Mouse (Mus musculus) adrenal gland, postnatal 14 days (tissue): ENCODE data around the gene Slc16a13. TPM values are rescaled to one million over a fixed set of nuclear protein-coding genes. Genes with fewer than 3 reads are reported as not detected.
A peak's percentile ranks its signal among the peaks of the same experiment; 100 is the strongest.

Source experiments
- DNase-seq: peaks from one replicate; pipeline ENCODE4 v3.0.0; 2021; ENCODE audit warnings: mixed read lengths
- long read RNA-seq, 2 experiments: library from polyadenylated mRNA; stranded (forward); transcript quantifications; one replicate each; pipeline ENCODE4 v2.0.0; 2021
- total RNA-seq: library from RNA; stranded (reverse); gene quantifications from 2 replicates; pipeline ENCODE4 v1.2.3, GENCODE M21; 2021

Gene Slc16a13
- 5.3 and 5.6 TPM in 2 replicates for total RNA-seq
- long read RNA-seq, experiment 1, partial matches to known transcripts = 0 of 2 reads
- long read RNA-seq, experiment 1, other reads (novel, unspliced or antisense) = 0 of 2 reads
- long read RNA-seq, experiment 2, partial matches to known transcripts = 0 of 4 reads
- long read RNA-seq, experiment 2, other reads (novel, unspliced or antisense) = 0 of 4 reads

DNA sequence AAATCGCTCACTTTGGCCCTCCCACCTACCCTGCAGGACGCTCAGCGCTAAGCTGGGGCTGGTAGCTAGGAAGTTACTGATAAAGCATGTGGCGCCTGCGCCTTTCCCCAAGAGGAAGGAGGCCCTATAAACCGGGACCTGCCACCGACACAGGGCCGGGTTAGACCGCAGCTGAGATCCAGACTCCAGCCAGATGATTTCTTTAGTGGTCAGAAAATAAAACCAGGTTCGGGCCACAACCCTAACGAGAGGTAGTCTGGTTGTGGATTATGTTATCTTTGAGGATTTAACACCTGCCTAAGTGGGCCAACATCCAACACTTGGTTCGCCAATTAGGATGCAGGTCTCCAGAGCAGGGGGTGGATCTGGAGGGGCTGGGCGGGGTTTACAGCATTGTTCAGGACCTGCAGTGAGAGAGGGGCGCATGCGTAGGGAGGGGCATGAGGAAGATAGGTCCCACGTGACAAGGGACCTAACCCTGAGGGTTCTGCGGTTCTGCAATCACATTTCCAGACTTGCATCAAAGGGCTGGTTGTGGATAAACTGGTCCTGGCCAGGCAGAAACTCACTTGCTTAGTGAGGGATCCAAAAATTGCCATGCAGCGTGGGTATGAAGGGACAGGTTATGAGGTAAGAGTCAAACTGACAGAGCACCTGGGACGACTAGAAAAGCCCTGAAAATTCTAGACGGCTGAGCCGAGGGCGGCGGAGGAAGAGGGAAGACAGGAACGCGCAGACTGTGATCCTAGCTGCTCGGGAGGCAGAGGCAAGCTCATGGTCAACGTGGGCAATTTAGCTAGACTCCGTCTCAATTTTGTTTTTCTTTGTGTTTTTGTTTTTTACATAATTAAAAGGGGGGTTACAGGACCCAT is at the start of gene Slc16a13:
Gene Slc16a13, minus strand, starts transcription at position 334 of the 872 bp plus-strand sequence.
- peak; percentile 97 for DNase-seq

GRCm38 (mm10) chr11:70266405-70266804 is 45.5 kb upstream of the Slc16a13 start:
- no peak for DNase-seq

DNA sequence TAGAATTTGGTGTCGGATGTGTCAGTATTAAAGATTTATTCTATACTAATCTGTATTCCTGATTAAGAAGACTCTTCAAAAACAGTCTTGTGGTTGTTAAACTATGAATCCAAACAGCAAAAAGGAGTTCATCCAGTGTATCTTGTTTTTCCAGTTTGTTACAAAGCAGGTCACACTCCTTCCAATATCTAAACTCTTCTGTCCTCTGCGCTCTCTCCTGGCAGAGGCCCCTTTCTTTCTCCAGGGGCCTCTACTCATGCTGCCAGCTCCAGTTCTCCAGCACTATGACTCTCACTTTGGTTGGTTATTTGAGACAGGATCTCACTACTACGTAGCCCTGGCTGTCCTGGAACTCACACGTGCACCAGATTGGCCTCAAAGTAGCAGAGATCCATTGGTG is 45.0 kb upstream of the Slc16a13 start:
- DNase-seq = no peak

DNA sequence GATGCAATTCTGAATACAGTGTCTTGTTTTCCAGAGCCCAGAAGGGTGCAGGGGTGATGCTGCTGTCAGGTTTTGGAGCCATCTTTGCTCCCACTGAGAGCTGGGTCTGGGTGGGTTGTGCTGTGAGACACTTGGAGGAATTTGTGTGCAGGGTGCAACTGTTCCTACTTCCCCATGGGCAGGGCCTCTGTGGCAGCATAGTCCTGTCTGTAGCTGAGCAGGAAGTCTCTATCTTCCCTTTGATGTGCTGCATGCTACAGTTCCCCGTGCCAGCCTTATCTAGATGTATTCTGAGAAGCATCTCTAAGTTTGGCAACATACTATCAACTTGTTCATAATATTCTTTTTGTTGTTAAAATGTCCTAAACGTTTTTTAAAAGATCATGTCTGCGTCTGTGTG is 44.4 kb upstream of the Slc16a13 start:
- no peak for DNase-seq

- no peak for DNase-seq
Measured at GRCm38 (mm10) chr11:70259035-70259434, 38.2 kb upstream of the Slc16a13 start.

DNA sequence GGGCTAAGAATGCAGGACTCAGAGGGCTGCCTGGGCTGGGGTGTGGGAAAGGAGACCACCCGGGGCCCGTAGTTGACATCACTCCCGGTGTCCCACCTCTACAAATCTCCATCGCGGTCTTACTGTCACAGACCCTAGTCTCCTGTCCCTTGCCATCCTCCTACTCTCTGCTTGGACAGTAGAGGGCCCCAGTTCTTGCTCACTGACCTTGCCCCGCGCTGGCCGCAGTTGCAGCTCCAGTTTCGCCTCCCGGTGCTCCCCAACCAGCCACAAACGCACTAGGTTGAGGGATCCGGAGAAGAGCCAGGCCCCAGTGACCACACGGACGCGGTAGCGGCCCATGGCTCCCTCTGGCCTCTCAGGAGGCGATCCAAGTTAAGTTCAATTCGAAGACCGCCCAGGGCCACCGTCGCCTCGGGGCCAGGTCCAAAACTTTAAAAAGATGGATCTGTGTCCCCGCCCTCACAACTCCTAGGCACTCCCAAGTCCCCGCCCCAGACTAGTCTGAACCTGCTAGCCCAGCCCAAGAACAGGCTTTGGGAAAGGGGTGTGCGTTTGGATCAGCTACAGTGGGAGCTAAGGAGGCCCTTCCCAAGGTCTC is 34.2 kb upstream of the Slc16a13 start, which contains the start of gene Alox12:
Gene Alox12, minus strand, starts transcription at position 423 of the 601 bp plus-strand sequence.
- DNase-seq = peak; percentile 75

DNA sequence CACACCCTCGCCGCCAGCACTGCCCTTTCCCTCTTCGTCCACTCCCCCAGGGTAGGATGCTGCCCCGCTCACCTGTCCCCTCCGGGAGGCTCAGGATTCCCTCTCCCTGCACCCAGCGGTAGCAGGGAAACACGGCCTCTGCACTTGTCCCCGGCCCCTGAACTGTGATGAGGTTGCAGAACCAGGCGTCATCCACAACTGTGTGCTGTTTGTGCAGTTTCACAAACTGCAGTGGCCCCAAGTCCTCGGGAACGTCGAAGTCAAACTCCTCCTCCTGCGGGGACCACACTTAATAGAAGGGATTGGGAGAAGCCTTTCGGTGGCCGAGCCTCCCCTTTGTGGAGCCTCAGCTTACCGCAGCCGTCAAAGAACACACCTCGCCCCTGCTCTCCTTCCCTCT is 33.5 kb upstream of the Slc16a13 start:
- DNase-seq = no peak

DNA sequence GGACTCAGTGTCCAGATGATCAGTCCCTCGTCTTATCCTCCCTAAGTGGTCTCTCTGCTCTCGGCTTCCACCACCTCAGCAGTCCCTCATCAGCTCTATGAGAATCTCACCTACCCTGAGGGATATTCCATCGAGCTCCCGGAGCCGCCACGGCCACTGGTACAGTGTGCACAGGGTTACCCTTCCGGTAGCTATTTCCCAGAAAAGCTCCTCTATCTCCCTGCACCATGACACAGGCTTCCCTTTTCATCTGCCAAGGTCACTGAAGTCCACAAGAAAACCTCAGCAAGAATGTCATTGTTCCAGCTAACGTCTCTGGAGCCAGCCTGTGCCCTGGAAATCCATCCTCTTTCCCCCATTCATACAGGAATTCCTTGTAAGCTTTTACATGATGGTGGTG is 31.0 kb upstream of the Slc16a13 start:
- no peak for DNase-seq

DNA sequence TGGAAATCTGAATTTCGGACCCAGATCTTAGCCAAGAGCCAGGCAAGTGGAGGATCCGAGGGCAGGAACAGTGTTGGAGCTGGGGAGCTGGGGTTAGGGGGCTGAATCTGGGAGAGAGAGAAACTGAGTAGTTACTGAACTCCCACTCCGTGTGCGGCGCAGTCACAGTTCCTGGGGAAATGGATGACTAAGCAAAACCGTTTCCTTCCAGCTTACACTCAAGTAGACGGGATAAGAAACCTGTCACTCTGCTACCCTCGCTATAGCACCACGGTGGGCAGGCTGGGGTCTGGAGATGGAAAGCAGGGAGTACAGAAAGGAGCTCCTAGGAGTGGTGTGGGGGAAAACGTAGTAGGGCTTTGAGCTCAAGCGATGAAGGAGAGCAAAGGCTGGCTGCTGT is 29.3 kb upstream of the Slc16a13 start:
- DNase-seq = no peak

DNA sequence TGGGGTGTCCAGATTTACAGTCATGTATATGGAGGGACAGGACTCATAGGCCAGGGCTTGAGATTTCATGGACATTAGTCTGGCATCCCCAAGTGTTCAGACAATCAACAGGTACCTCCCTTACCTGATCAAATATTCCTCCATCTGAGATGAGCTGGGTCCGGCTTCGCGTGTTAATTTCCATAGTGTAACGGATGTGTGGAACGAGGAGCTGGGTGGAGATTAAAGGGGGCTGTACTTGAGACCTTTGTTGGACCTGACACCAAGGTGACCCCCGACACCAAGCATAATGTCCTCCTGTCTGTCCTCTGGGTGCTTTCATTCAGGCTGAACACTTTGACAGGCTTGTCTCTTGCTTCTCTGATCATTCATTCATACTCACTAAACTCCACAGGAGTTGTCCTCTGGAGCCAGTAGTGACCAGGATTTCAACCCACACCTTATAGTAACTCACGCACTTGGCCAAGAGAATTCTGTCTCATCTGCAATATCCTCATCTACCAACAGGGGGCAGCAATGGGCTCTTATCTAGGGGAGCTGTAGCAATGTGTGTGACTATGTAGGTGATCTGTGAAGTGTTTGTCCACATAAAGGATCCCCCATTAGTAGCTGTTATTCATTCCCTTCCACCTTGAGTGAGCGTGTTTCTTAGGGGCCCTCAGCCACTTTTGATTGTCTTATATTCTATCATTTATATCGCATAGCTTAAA is 26.4 kb upstream of the Slc16a13 start:
- DNase-seq = peak; percentile 87

DNA sequence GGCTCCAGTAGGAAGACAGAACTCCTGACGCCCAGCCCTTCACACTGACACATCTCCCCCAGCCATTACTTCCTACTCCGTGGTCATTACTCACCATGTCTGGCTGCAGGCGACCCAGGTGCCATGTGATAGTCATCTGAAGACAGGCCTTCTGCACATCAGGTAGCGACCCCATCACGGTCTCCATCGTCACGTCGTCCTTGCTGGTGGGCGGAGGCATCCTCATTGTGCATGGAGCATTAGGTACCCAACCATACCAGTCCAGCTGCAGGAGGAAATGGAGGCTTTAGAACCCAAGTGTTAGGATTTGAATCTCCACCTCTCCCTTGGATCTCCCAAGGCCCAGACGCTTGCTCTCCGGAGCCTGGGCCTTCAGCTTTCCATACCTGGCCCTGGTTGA is 21.7 kb upstream of the Slc16a13 start:
- no peak for DNase-seq

- DNase-seq = peak; percentile 83
Measured at GRCm38 (mm10) chr11:70239541-70240279, 18.8 kb upstream of the Slc16a13 start, which contains the start of the genes Gm21988 and Rnasek. TSS of gene Gm21988 (minus strand) at chr11:70239830. TSS of gene Rnasek (minus strand) at chr11:70239842.

DNA sequence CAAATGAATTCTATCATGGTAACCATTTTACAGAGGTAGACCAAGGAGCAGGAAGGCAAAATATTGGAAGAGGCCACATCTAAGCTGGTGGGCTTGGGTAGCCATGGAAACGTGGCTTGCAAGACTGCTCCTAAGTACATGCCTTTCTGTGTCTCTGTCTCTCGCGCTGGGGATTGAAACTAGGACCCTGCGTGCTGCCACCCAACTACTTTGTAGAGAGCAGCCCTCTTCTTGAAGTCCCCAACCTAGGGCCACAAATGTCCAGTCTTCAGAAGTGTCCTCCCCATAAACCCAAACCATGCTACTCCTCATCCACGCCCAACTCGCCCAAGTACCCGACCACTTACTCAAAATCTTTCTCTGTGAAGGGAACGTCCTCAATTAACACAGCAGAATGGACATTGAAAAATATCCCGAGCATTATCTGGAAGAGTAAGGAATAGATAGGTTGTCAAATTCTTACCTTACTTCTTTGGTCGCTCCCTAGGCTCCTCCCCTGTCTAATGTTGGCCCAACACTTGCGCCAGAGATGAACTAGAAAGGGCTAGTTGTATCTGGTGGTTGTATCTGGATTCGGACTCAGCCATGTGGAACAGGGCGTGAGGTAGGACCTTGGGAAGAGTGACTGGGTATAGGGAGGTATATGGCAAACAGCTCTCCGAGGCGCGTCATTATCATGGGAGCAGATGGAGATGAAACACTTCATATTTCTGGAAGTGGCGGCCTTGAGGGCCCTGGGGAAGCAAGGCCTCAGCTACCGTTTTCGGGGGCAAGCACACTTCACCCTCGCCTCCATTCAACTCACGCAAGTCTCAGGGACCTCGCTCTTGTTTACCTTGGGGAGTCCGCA is 18.0 kb upstream of the Slc16a13 start:
- peak; percentile 55 for DNase-seq

- peak; percentile 99 for DNase-seq
Measured at GRCm38 (mm10) chr11:70237457-70238167, 16.7 kb upstream of the Slc16a13 start, which contains the start of gene 0610010K14Rik. TSS of gene 0610010K14Rik (minus strand) at chr11:70237914.

DNA sequence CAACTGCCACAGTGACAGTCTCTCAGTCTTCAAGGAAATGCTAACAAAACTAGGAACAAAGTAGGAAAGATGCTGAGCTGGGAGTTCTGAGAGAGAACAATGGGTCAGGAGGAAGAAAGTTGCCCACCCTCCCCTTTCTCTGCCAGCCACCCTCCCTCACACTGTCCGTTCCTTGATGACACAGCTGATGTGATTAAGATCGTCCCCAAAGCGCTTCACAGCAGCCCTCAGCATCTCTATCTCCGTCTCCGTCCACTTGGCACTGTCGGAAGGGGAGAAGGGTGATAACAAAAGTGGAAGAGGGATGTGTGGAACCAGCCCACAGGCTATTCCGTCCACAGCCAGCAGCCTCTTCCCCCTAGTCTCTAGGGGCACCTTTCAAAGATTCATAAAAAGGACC is 15.9 kb upstream of the Slc16a13 start:
- DNase-seq = no peak

GRCm38 (mm10) chr11:70235254-70235900 is 14.5 kb upstream of the Slc16a13 start:
- no peak for DNase-seq

DNA sequence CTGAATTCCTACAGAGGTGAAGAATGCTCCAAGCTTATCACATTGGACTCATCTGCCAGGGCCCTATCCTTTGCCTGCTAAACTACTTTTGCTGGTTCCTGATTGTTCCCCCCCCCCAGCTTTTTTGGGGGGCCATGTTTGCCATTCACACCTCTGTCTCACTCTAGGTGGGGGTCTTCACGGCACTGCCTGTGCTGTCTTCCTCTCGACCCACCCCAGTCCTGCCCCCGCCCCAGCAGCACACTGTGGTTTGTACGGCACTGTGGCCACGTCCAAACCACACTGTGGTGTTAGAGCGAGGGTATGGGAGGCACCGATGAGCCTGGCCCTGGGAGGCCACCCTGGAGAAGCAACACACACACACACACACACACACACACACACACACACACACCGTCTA is 13.6 kb upstream of the Slc16a13 start:
- DNase-seq = no peak

- no peak for DNase-seq
Measured at GRCm38 (mm10) chr11:70234037-70234436, 13.2 kb upstream of the Slc16a13 start.

DNA sequence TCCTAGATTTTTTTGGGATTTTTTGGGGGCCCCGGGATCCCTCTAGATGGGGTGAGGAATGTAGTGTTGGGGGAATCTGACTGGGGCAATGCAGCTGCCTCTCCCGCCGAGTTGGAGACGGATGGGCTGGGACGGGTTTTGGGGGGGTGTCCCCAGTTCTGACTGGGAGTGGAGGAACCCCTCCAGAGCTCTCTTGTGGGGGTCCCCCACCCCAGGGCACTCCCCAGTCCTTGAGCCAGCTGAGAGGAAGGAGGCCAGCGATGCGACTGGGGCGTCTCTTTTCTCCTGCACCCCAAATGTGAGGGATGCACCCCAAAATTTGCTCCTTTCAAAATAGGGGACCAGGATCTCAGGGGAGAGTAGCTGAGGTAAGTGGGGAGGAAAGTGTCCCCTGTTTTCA is 12.2 kb upstream of the Slc16a13 start:
- no peak for DNase-seq
